Mouse (Mus musculus): ENCODE measurements at regions not wholly inside any gene's neighbourhood (a gene's known extent, or its start where the extent isn't known, plus 50 kb on each side); places are given as distances from the start of the nearest gene placed in this dataset.

DNA sequence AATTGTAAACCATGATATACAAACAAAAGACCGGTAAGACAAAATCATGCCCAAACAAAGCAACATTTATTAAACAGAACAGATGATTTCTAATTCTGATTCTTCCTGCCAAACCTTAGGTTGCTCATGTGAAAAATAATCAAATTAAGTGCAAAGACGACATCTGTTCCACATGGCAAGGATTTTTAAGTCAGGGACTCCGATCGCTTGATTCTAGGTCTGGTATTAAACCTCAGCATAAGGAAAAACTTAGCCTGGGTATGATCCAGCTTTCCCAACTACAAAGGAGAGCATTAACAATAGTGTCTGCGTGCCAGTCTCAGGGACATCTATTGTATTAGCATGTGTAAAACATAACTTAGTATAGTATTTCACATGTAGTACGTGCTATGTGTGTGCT lies 181.8 kb upstream of the Rnpc3 start:
- DNase-seq, result no peak

DNA sequence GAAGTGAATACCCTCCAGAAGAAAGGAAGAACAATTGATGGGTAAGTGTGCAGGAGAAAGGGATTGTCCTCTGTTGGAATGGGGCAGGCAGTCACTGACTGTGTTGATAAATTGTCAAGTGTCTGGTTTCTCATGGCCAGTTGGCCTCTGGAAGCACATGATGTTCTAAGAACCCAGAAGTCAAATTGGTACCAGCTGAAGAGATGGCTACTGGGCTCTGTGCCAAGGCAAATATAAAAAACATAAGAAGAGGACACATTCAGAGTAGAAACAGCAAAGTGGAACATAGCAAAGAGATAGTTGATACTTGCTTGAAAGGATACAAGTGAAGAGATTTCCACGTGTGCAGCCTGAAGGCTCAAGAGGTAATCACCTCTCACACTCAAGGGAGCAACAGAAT lies 170.9 kb upstream of the Col11a1 start:
- no peak for DNase-seq

DNA sequence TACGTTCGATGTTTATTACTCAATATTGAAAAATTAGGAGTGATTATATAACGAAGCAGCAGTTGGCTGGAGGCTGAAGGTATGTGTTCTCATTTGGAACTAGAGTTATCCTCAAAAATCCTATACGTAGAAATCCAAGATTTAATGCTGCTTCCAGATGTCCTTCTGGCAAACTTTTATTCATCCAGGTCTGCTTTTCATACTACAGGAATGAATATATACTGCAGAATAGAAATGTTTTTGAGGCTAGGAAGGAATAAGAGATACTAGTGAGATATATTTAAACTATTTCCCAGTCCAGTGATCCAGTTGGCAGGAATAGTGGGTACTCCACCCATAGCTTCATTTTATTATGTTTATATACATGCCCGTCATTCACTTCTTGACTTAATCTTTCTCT lies 170.3 kb upstream of the Col11a1 start:
- DNase-seq, result no peak

- no peak for DNase-seq
Observed at GRCm38 (mm10) chr3:113860426-113860825, 169.9 kb upstream of the Col11a1 start.

GRCm38 (mm10) chr3:113873226-113873625 lies 157.1 kb upstream of the Col11a1 start:
- no peak for DNase-seq

DNA sequence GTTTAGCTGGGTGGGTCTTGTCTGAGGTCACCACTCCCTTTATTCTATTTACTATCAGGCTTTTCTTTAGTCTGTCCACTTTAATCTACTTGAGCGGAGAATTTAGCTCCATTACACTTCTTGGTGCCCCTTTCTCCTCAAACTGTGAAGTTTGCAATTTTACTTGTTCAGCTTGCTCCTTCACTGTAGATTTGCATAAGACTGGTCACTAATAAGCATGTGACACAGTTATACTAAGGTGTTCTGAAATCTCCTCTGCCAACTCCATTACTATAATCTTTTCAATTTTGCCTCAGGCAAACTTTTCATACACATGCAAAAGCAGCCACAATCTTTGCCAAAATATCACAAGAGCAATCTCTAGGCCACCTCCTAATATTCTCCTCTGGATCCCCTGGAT lies 125.2 kb upstream of the Col11a1 start:
- no peak for DNase-seq

DNA sequence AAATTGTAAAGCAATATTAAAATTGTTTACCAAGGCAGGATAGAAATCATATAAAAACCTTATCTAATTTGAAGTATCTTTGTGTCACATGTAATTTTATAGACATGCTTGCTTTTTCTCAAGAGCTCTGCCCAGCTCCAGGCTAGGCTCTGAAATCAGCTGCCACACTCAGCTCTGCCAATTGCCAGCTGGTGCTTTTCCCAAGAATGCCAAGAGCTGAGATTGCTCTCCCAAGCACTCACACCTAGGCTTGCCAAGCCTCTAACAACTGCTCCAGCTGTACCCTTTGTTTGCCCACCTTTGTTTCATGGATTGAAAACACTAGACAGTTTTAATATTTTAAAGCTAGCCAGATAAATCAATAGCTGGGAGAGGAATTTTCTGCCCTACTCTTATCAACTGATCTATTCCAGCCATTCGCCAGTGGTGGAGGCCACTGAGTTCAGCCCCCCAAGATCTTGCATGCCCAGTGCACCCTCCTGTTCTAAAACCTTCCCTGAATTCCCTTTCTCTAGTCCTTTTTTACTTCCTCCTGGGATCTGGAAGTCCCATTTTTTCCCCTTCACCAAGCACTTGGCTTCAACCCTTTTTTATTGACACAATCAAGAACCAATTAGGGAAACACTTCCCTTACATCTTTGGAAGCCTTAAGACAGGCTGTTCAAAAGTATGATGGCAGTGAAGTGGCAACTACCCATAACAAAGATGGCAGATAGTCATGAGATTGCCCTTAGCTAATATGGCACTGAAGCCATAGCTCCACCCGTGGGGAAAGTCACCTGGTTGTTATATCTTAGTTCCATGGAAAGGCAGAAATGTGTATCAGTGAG lies 110.8 kb upstream of the Col11a1 start:
- peak; percentile 13 for DNase-seq

- no peak for DNase-seq
Observed at GRCm38 (mm10) chr3:113931553-113931952, 98.8 kb upstream of the Col11a1 start.

- no peak for DNase-seq
Observed at GRCm38 (mm10) chr3:113950501-113950900, 79.8 kb upstream of the Col11a1 start.

GRCm38 (mm10) chr3:113952468-113952867 lies 77.9 kb upstream of the Col11a1 start:
- no peak for DNase-seq

DNA sequence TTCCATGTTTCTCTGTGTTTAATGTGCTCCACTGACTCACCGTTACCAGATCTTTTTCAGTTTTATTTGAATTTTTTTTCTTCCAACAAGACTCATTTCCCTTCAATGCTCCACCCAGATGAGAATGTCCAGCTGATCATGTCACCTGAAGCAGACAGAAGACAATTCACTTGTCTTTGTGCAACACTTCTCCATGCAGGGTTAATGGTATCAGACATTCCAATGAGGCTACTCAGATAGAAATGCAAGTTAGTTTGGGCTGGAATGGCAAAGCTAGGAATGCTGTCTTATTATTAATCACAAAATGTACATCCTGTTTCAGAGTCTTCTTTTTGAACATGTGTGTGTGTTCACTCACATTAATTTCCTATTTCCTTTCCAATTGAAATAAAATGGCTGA lies 77.2 kb upstream of the Col11a1 start:
- DNase-seq, result no peak

GRCm38 (mm10) chr3:113954486-113954885 lies 75.9 kb upstream of the Col11a1 start:
- DNase-seq, result no peak

DNA sequence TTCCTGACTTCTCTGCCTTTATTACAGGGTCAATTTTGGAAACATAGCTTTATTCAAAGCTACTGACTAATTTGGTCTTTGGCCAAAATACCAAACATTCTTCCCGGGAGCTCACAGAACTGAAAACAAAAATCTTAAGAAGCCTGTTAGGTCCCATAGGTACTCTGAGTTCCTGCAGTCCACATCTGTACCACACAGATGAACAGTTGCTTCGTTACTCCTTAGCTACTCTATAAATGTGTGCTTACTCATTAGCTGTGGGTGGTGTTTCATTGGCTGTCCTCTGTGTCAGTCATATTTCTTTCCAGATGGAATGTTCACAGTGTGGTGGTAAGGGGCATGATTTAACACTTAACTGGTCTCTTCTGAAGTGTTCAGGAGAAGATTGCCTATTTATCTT lies 70.3 kb upstream of the Col11a1 start:
- no peak for DNase-seq
